Mouse (Mus musculus) gastrocnemius, adult 18-20 months (tissue): ENCODE data around the gene Col5a1. TPM values are rescaled to one million over a fixed set of nuclear protein-coding genes. Genes with fewer than 3 reads are reported as not detected.

ENCODE experiments used
- DNase-seq: peaks from one replicate; pipeline ENCODE4 v3.0.0; 2021; ENCODE audit warnings: low spot score
- total RNA-seq, 2 experiments: library from RNA; stranded (reverse); gene quantifications; 2 replicates each; pipeline ENCODE4 v1.2.3; 2021

Col5a1 gene
- total RNA-seq, 2 experiments from 2014 or later: 10.5 to 11.2 TPM

DNA sequence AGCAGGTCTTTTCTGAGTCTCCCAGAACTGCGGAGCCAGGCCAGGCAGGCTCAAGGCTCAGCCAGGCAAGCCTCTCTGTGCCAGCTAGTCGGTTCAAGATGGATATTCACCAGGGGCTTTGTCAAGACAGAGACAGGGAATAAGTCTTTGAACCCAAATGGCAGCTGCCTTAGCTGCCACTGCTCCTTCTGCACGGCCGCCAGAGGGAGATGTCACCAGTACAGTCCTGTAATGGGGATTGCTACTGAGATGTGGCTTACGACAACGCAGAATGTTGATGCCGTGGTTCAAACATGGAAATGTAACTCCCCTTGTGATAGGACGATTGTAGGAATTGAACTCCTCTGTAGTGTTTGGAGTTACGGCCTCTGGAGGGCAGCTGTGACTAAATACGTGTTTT lies 199.9 kb downstream of the Col5a1 start:
- no peak for DNase-seq

GRCm38 (mm10) chr2:28089095-28089494 lies 202.9 kb downstream of the Col5a1 start:
- no peak for DNase-seq

Other genes with a start within 250 kb of the Col5a1 start
- 100 to 1,000 TPM; 129 to 134 TPM for gene Rxra, start 210.0 kb upstream of the Col5a1 start, total RNA-seq
- gene Fcnb, start 198.5 kb downstream of the Col5a1 start, total RNA-seq: not detected